Mouse (Mus musculus): ENCODE data around the gene Eml1. TPM values are rescaled to one million over a fixed set of nuclear protein-coding genes. Genes with fewer than 3 reads are reported as not detected.

Eml1 gene
- polyA plus RNA-seq, 1 experiment from 2014 or later, result not detected

- Histone ChIP-seq H3K4me3 (ENCODE audit: inconsistent target) (no peak overlapping the region), H3K79me2 (ENCODE audit: inconsistent target) (no peaks in the 10 kb centered on the region), H3K27ac (no peak overlapping the region), H3K36me3 (ENCODE audit: inconsistent target) (no peaks in the 10 kb centered on the region)
These were observed 14.8 kb upstream of the Eml1 start for GRCm38 (mm10) chr12:108355986-108356385.

GRCm38 (mm10) chr12:108363796-108364195, 7.0 kb upstream of the Eml1 start:
- H3K36me3 ChIP-seq (ENCODE audit: inconsistent target), result no peaks in the 10 kb centered on the region
- no peaks in the 10 kb centered on the region for H3K79me2 ChIP-seq (ENCODE audit: inconsistent target)
- no peak overlapping the region for H3K4me3 ChIP-seq (ENCODE audit: inconsistent target)
- H3K27ac ChIP-seq, result no peak overlapping the region
- WGBS (ENCODE audit: missing documents), result 7% methylated on average over 5 of the region's 5 CpGs

GRCm38 (mm10) chr12:108365340-108365739, 5.4 kb upstream of the Eml1 start:
- Histone ChIP-seq H3K27ac (no peak overlapping the region), H3K79me2 (ENCODE audit: inconsistent target) (no peaks in the 10 kb centered on the region), H3K36me3 (ENCODE audit: inconsistent target) (no peaks in the 10 kb centered on the region), H3K4me3 (ENCODE audit: inconsistent target) (no peak overlapping the region)
- WGBS (ENCODE audit: missing documents), result 60% methylated on average over 3 of the region's 3 CpGs

GRCm38 (mm10) chr12:108365868-108366267, 4.9 kb upstream of the Eml1 start:
- no peak overlapping the region for H3K27ac ChIP-seq
- no peaks in the 10 kb centered on the region for H3K79me2 ChIP-seq (ENCODE audit: inconsistent target)
- WGBS (ENCODE audit: missing documents), result 77% methylated on average over 7 of the region's 7 CpGs
- no peak overlapping the region for H3K4me3 ChIP-seq (ENCODE audit: inconsistent target)
- H3K36me3 ChIP-seq (ENCODE audit: inconsistent target), result no peaks in the 10 kb centered on the region

GRCm38 (mm10) chr12:108367909-108368308, 2.8 kb upstream of the Eml1 start:
- Histone ChIP-seq H3K79me2 (ENCODE audit: inconsistent target) (no peaks in the 10 kb centered on the region), H3K27ac (no peak overlapping the region), H3K4me3 (ENCODE audit: inconsistent target) (no peak overlapping the region), H3K36me3 (ENCODE audit: inconsistent target) (no peaks in the 10 kb centered on the region)
- 48% methylated on average over 2 of the region's 2 CpGs for WGBS (ENCODE audit: missing documents)

- Histone ChIP-seq H3K36me3 (ENCODE audit: inconsistent target) (no peaks in the 10 kb centered on the region), H3K79me2 (ENCODE audit: inconsistent target) (no peaks in the 10 kb centered on the region), H3K27ac (no peak overlapping the region), H3K4me3 (ENCODE audit: inconsistent target) (no peak overlapping the region)
- WGBS (ENCODE audit: missing documents), result 65% methylated on average over 5 of the region's 5 CpGs
These were observed 1.8 kb upstream of the Eml1 start for GRCm38 (mm10) chr12:108368921-108369320.

- Histone ChIP-seq H3K27ac (no peak overlapping the region), H3K79me2 (ENCODE audit: inconsistent target) (no peaks in the 10 kb centered on the region)
- 72% methylated on average over 5 of the region's 6 CpGs for WGBS (ENCODE audit: missing documents)
These were observed 640 bp downstream of the Eml1 start for GRCm38 (mm10) chr12:108371429-108371765.

GRCm38 (mm10) chr12:108372241-108372640, 1.5 kb downstream of the Eml1 start:
- WGBS (ENCODE audit: missing documents), result 91% methylated on average over 17 of the region's 17 CpGs
- Histone ChIP-seq H3K36me3 (ENCODE audit: inconsistent target) (no peaks in the 10 kb centered on the region), H3K4me3 (ENCODE audit: inconsistent target) (no peak overlapping the region), H3K79me2 (ENCODE audit: inconsistent target) (no peaks in the 10 kb centered on the region), H3K27ac (no peak overlapping the region)

More at GRCm38 (mm10) chr12:108371429-108371765, 640 bp downstream of the Eml1 start:
- no peaks in the 10 kb centered on the region for H3K36me3 ChIP-seq (ENCODE audit: inconsistent target)
- H3K4me3 ChIP-seq (ENCODE audit: inconsistent target), result no peak overlapping the region

- Histone ChIP-seq H3K4me3 (ENCODE audit: inconsistent target) (no peak overlapping the region), H3K36me3 (ENCODE audit: inconsistent target) (no peaks in the 10 kb centered on the region), H3K27ac (no peak overlapping the region), H3K79me2 (ENCODE audit: inconsistent target) (no peaks in the 10 kb centered on the region)
- WGBS (ENCODE audit: missing documents), result 73% methylated on average over 9 of the region's 9 CpGs
These were observed 2.9 kb downstream of the Eml1 start for GRCm38 (mm10) chr12:108373611-108374010.

GRCm38 (mm10) chr12:108374689-108375088, 3.9 kb downstream of the Eml1 start:
- Histone ChIP-seq H3K79me2 (ENCODE audit: inconsistent target) (no peaks in the 10 kb centered on the region), H3K36me3 (ENCODE audit: inconsistent target) (no peaks in the 10 kb centered on the region), H3K27ac (no peak overlapping the region), H3K4me3 (ENCODE audit: inconsistent target) (no peak overlapping the region)
- WGBS (ENCODE audit: missing documents), result 87% methylated on average over 8 of the region's 8 CpGs

- no peak overlapping the region for H3K27ac ChIP-seq
- WGBS (ENCODE audit: missing documents), result 88% methylated on average over 13 of the region's 13 CpGs
- H3K36me3 ChIP-seq (ENCODE audit: inconsistent target), result no peaks in the 10 kb centered on the region
- no peak overlapping the region for H3K4me3 ChIP-seq (ENCODE audit: inconsistent target)
- no peaks in the 10 kb centered on the region for H3K79me2 ChIP-seq (ENCODE audit: inconsistent target)
These were observed 7.8 kb downstream of the Eml1 start for GRCm38 (mm10) chr12:108378379-108379133.

- H3K4me3 ChIP-seq (ENCODE audit: inconsistent target), result no peak overlapping the region
- 68% methylated on average over 12 of the region's 13 CpGs for WGBS (ENCODE audit: missing documents)
- no peak overlapping the region for H3K27ac ChIP-seq
- no peaks in the 10 kb centered on the region for H3K79me2 ChIP-seq (ENCODE audit: inconsistent target)
- H3K36me3 ChIP-seq (ENCODE audit: inconsistent target), result no peaks in the 10 kb centered on the region
These were observed 15.9 kb downstream of the Eml1 start for GRCm38 (mm10) chr12:108386476-108387232.

GRCm38 (mm10) chr12:108389718-108390117, 19.0 kb downstream of the Eml1 start:
- 69% methylated on average over 3 of the region's 3 CpGs for WGBS (ENCODE audit: missing documents)
- Histone ChIP-seq H3K4me3 (ENCODE audit: inconsistent target) (no peak overlapping the region), H3K79me2 (ENCODE audit: inconsistent target) (no peaks in the 10 kb centered on the region), H3K27ac (no peak overlapping the region), H3K36me3 (ENCODE audit: inconsistent target) (no peaks in the 10 kb centered on the region)

GRCm38 (mm10) chr12:108392254-108393044, 21.7 kb downstream of the Eml1 start:
- Histone ChIP-seq H3K4me3 (ENCODE audit: inconsistent target) (no peak overlapping the region), H3K79me2 (ENCODE audit: inconsistent target) (no peaks in the 10 kb centered on the region), H3K27ac (no peak overlapping the region), H3K36me3 (ENCODE audit: inconsistent target) (no peaks in the 10 kb centered on the region)
- 79% methylated on average over 12 of the region's 12 CpGs for WGBS (ENCODE audit: missing documents)

- no peak overlapping the region for H3K4me3 ChIP-seq (ENCODE audit: inconsistent target)
- no peaks in the 10 kb centered on the region for H3K79me2 ChIP-seq (ENCODE audit: inconsistent target)
- WGBS (ENCODE audit: missing documents), result 73% methylated on average over 4 of the region's 4 CpGs
- no peaks in the 10 kb centered on the region for H3K36me3 ChIP-seq (ENCODE audit: inconsistent target)
- no peak overlapping the region for H3K27ac ChIP-seq
These were observed 22.3 kb downstream of the Eml1 start for GRCm38 (mm10) chr12:108393082-108393481.

All from macrophage (primary cell).